Mouse (Mus musculus) heart, adult 2 months (tissue): ENCODE measurements around the gene Ddx43. TPM values are rescaled to one million over a fixed set of nuclear protein-coding genes. Genes with fewer than 3 reads are reported as not detected.
"Not testable (repeated sequence)": the region's sequence is repeated elsewhere in the genome, so short reads cannot be mapped to it uniquely, and the experiment has no call there.

Experiments used
- DNase-seq, 2 experiments: peaks; one replicate each; pipeline ENCODE4 v3.0.0; 2021
- H3K27ac ChIP-seq: fragments of 200-600 bp; 2 replicates; pipeline ENCODE4 v1.8.1; 2022
- H3K27me3 ChIP-seq: fragments of 200-500 bp; 2 replicates; pipeline ENCODE4 v1.6.1; 2012; ENCODE audit warnings: mild to moderate bottlenecking, low read length, inconsistent platforms, mixed read lengths; ENCODE audit not compliant: control insufficient read depth, insufficient read depth
- H3K36me3 ChIP-seq: fragments of 200-500 bp; 2 replicates; pipeline ENCODE4 v1.6.1; 2012; ENCODE audit warnings: low read length, inconsistent platforms; ENCODE audit not compliant: control insufficient read depth, insufficient read depth
- H3K4me1 ChIP-seq: fragments of 200-500 bp; 2 replicates; pipeline ENCODE4 v1.6.1; 2011; ENCODE audit warnings: low read length; ENCODE audit not compliant: control insufficient read depth, insufficient read depth
- H3K4me3 ChIP-seq: fragments of 200-600 bp; 2 replicates; pipeline ENCODE4 v1.8.1; 2022
- H3K79me2 ChIP-seq: fragments of 200-500 bp; replicated peaks from 2 replicates; pipeline ENCODE4 v1.6.1; 2012; ENCODE audit warnings: mild to moderate bottlenecking, inconsistent platforms, low read length, moderate library complexity, mixed read lengths; ENCODE audit not compliant: control insufficient read depth, insufficient read depth
- H3K9ac ChIP-seq: fragments of 200-500 bp; 2 replicates; pipeline ENCODE4 v1.6.1; 2012; ENCODE audit warnings: low read depth, mild to moderate bottlenecking, control low read depth, inconsistent platforms, low read length, mixed read lengths
- CTCF ChIP-seq: fragments of 200-600 bp; IDR thresholded peaks from 2 replicates; pipeline ENCODE4 v1.8.1; 2022; ENCODE audit warnings: antibody characterized with exemption, mild to moderate bottlenecking, moderate library complexity
- EP300 ChIP-seq: fragments of 200-500 bp; IDR thresholded peaks from 2 replicates; pipeline ENCODE4 v1.6.1; 2011; ENCODE audit warnings: low read depth, low read length, control low read depth; ENCODE audit not compliant: insufficient read depth
- POLR2A ChIP-seq: fragments of 200-500 bp; IDR thresholded peaks from 2 replicates; pipeline ENCODE4 v1.6.1; 2011; ENCODE audit warnings: mild to moderate bottlenecking, low read depth, low read length, control low read depth; ENCODE audit not compliant: insufficient read depth
- WGBS: fragments of 180-500 bp; shearing (Covaris S2); methylation state at CpG from one replicate; pipeline ENCODE4 v1.1.7; 2018; 5-methylcytosine and 5-hydroxymethylcytosine counted together
- intact Hi-C: fragments of 180-260 bp; cut with DNase I; formaldehyde crosslinking; loops from one replicate; pipeline ENCODE4 v1.15.1; 2025
- long read RNA-seq: library from polyadenylated mRNA; stranded (forward); transcript quantifications from one replicate; pipeline ENCODE4 v2.0.0, GENCODE M21; 2021
- polyA plus RNA-seq: library from polyadenylated mRNA; depleted of rRNA; stranded (reverse); fragments of >200 nt; gene quantifications from 2 replicates; pipeline ENCODE4 v1.2.3, GENCODE M21; 2012; rRNA removed
- total RNA-seq, 2 experiments: library from RNA; stranded (reverse); gene quantifications; 2 replicates each; pipeline ENCODE4 v1.2.3; 2021

The Ddx43 gene
- total RNA-seq (not detected), polyA plus RNA-seq (not detected in 2 replicates)
- long read RNA-seq, result 0 reads

DNA sequence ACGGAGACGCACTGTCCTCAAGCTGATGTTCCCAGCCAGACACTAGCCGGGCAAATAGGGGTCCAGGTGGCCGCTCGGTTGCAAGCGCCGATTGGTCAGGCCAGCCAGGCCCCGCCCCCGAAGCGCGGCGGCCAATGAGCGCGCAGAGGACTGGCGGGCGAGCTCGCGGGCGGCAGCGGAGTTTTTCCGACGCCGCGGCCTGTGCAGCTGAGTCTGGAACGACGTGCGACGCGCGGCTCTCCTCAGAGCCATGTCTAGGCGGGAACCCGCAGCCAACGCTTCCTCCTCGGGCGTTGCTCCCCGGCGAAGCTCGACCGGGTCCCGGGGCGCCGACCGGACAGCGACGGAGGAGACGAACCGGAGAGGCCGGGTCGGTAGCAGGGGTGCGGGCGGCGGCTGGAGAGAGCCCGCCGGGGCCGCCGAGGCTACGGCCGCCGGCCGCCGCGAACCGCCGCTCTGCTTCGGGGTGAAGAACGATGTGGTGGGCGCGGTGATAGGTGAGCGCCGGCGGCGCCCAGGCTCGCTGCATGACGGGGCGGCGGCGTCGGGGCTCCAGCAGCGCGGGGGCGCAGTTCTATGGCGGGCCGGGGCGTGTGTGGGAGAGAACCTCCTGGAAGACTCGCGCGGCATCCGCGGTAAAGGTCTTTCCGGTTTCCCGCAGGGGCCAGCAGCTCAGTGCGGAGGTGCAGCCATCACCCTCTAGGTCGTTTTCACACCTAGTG is at the start of gene Ddx43:
TSS of gene Ddx43 (plus strand) at position 148 of the 722 bp plus-strand sequence.
- Histone ChIP-seq H3K27ac (no peak within 1 kb of the TSS), H3K79me2 (no peaks in the 10 kb centered on the region), H3K36me3 (no peaks in the 10 kb centered on the region), H3K4me3 (peak within 1 kb of the TSS; percentile 5; the same call in 1 of the 2 replicates), H3K4me1 (no peaks in the 10 kb centered on the region), H3K9ac (no peak within 1 kb of the TSS), H3K27me3 (peaks cover 16% of the 10 kb centered on the region)
- 2% methylated on average over 93 of the region's 93 CpGs for WGBS
- TF ChIP-seq CTCF (no peak), EP300 (no peak), POLR2A (no peak)
- peak; percentile 30 to 33 for DNase-seq
- intact Hi-C loops, result no loop called here

DNA sequence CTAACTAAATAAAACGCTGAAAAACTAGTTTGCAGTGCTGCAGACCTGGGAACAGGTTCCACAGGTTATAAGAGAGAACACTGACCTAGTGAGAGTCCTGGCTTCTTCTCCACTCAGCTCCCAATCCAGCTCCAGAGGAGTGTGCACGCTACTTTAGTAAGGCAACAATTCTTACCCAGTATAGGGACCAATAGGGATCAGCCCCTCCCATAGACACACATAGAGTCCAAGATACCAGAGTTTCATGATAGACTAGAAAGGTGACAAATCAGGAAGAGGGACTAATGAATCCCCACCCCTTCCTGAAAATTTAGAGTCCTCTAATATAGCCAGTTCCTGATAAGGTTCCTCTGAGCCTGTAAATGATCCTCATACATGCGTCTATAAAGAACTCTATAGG is 48.6 kb upstream of the Ddx43 start:
- H3K36me3 ChIP-seq, result no peaks in the 10 kb centered on the region
- H3K79me2 ChIP-seq, result no peaks in the 10 kb centered on the region
- H3K27me3 ChIP-seq, result no peaks in the 10 kb centered on the region
- H3K4me1 ChIP-seq, result no peaks in the 10 kb centered on the region
- intact Hi-C loops, result no loop called here
- no peak overlapping the region for H3K9ac ChIP-seq
- 57% methylated on average over 3 of the region's 3 CpGs for WGBS
- no peak for DNase-seq
- no peak overlapping the region for H3K27ac ChIP-seq
- no peak overlapping the region for H3K4me3 ChIP-seq
- TF ChIP-seq EP300 (no peak), CTCF (no peak), POLR2A (no peak)

DNA sequence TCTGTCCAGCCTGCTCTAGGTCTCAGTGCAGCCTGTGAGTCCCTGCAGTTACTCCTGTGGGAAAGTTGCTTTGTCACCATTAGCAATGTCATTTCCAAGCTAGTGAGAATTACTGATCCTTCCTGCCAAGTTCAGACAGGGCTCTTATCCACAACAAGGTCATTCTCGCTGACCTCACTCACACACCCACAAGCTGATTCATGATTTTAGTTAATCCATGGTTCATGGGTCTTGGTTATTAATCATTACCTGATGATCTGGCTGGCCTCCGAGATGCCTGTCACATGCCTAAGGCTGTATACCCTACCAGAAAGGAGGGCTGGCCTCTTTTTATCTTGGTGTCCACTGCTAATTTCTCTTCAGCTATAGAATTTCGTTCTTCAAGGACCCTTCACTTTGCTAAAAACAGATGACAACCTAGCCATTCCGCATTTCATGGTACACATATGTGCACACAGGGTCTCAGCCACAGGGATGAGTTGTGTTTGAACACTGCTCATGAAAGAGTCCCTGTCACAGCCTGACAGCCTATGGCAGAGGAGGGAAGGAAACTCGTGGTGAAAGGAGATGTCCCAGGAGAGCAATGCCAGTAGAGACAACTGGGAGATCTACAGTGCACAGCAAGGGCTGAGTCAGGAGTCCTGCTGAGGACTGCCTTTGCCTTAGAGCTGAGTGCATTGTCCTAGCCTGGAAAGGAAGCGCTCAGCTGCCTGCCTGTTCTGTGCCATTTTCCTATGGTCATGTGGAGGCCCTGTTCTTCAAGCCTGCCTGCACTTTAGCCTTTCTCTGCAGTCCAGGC is 47.2 kb upstream of the Ddx43 start:
- H3K9ac ChIP-seq, H3K27ac ChIP-seq, H3K4me3 ChIP-seq, intact Hi-C loops, H3K79me2 ChIP-seq, H3K27me3 ChIP-seq, H3K4me1 ChIP-seq, H3K36me3 ChIP-seq: not testable (repeated sequence)
- DNase-seq, result peak in 1 of 2 experiments; percentile 7
- 61% methylated on average over 6 of the region's 6 CpGs for WGBS

DNA sequence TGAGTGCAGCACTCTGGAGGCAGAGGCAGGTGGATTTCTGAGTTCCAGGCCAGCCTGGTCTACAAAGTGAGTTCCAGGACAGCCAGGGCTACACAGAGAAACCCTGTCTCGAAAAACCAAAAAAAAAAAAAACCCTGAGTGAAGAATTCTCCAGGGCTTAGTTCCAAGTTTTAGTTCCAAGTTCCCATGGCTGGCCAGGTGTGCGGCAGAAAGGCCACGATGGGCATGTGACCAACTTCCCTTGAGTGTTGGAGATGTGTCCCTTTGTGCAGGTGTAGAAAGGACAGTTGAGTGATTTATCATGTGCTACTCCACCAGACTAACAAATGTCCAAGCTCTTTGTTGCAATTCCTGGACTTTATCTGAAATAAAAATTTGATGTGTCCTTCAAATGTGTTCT is 46.4 kb upstream of the Ddx43 start:
- H3K4me3 ChIP-seq, H3K79me2 ChIP-seq, H3K27me3 ChIP-seq, H3K36me3 ChIP-seq, H3K27ac ChIP-seq, H3K4me1 ChIP-seq, DNase-seq, intact Hi-C loops, H3K9ac ChIP-seq: not testable (repeated sequence)
- WGBS, result 76% methylated on average over 3 of the region's 3 CpGs

DNA sequence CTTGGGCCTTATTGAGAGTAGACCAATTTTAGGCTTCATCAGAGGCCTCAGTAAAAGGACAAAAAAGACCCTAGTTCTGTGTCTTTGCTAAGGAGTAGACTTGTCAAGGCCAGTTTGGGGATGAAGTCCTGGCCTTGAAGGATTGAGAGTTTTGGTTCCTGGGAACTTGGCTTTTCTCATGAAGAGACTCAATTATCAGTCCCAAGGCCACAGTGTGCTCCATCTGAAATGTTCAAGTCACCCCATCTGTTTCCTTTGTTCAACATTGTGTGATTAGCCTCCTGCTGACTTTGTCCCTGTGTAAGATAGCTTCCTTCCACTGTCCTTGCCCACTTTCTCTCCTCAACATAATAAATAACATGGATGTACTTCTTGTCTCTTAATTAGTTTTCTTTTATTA is 45.6 kb upstream of the Ddx43 start:
- H3K79me2 ChIP-seq, H3K27me3 ChIP-seq, intact Hi-C loops, H3K9ac ChIP-seq, H3K36me3 ChIP-seq, H3K4me1 ChIP-seq, H3K27ac ChIP-seq, DNase-seq, H3K4me3 ChIP-seq: not testable (repeated sequence)

DNA sequence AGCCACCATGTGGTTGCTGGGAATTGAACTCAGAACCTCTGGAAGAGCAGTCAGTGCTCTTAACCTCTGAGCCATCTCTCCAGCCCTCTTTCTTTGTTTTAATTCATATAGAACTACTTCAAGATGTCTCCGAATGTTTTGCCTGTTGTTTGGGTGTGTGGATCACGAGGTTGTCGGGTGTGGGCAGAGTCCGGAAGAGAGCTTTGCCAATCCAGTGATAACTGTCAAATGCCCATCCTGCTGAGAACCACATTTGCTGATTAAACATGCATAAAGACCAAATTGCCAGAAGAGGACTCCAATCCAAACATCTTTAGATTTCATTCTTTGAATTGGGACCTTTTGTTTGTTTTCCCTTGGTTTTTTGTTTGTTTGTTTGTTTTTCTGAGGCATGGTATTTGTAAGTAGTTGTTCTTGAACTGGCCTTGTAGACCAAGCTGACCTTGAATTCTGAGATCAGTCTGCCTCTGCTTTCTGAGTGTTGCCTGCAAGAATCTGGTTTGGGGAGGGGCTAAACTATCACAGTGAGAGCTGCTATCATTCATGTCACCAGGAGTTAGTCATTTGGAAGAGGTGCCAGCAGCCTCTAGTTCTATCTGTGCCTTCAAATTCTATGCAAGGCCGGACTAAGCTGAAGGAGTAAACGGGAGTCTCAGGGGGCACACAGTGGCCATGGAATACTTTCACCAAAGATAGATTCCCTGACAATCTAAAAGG is 43.9 kb upstream of the Ddx43 start:
- Histone ChIP-seq H3K79me2 (no peaks in the 10 kb centered on the region), H3K4me1 (no peaks in the 10 kb centered on the region), H3K4me3 (no peak overlapping the region), H3K9ac (no peak overlapping the region), H3K36me3 (no peaks in the 10 kb centered on the region), H3K27ac (no peak overlapping the region), H3K27me3 (no peaks in the 10 kb centered on the region)
- no peak for DNase-seq
- WGBS, result 72% methylated on average over 6 of the region's 6 CpGs
- no peak for TF ChIP-seq EP300
- no peak for TF ChIP-seq CTCF
- TF ChIP-seq POLR2A, result no peak
- intact Hi-C loops, result no loop called here
